Mouse (Mus musculus) limb, embryonic 14.5 days (tissue): Measurements from ENCODE around the gene Arhgef15. TPM values are rescaled to one million over a fixed set of nuclear protein-coding genes. Genes with fewer than 3 reads are reported as not detected.
"Not testable (repeated sequence)": the region's sequence is repeated elsewhere in the genome, so short reads cannot be mapped to it uniquely, and the experiment has no call there.

ENCODE experiments used
- ATAC-seq: fragments of 200-750 bp; cut with Nextera tagmentation; 2 replicates; pipeline ENCODE4 v1.8.0; 2017; ENCODE audit warnings: low read depth, moderate number of reproducible peaks, moderate TSS enrichment; ENCODE audit not compliant: low FRiP score
- DNase-seq: peaks from one replicate; pipeline ENCODE4 v3.0.0-alpha.2; 2015; ENCODE audit warnings: low spot score
- H3K27ac ChIP-seq: fragments of 300-500 bp; sonication (generic); replicated peaks from 2 replicates; pipeline ENCODE4 v1.5.1; 2014; ENCODE audit warnings: low read depth, mild to moderate bottlenecking, low read length, moderate library complexity, mixed read lengths
- H3K27me3 ChIP-seq: fragments of 300-500 bp; sonication (generic); 2 replicates; pipeline ENCODE4 v1.6.1; 2014; ENCODE audit warnings: low read length, mixed read lengths; ENCODE audit not compliant: control insufficient read depth, insufficient read depth
- H3K36me3 ChIP-seq: fragments of 300-500 bp; sonication (generic); 2 replicates; pipeline ENCODE4 v1.6.1; 2014; ENCODE audit warnings: mild to moderate bottlenecking, low read length, moderate library complexity, mixed read lengths; ENCODE audit not compliant: control insufficient read depth, insufficient read depth
- H3K4me1 ChIP-seq: fragments of 300-500 bp; sonication (generic); 2 replicates; pipeline ENCODE4 v1.6.1; 2014; ENCODE audit warnings: antibody characterized with exemption, low read length, mixed read lengths; ENCODE audit not compliant: control insufficient read depth, insufficient read depth
- H3K4me2 ChIP-seq: fragments of 300-500 bp; sonication (generic); replicated peaks from 2 replicates; pipeline ENCODE4 v1.6.1; 2014; ENCODE audit warnings: low read depth, mild to moderate bottlenecking, low read length, moderate library complexity; ENCODE audit not compliant: severe bottlenecking
- H3K4me3 ChIP-seq: fragments of 300-500 bp; sonication (generic); replicated peaks from 2 replicates; pipeline ENCODE4 v1.5.1; 2014; ENCODE audit warnings: low read length
- H3K9ac ChIP-seq: fragments of 300-500 bp; sonication (generic); 2 replicates; pipeline ENCODE4 v1.6.1; 2014; ENCODE audit warnings: mild to moderate bottlenecking, low read depth, low read length, moderate library complexity; ENCODE audit not compliant: severe bottlenecking
- H3K9me3 ChIP-seq: fragments of 300-500 bp; sonication (generic); 2 replicates; pipeline ENCODE4 v1.6.1; 2016; ENCODE audit warnings: low read length; ENCODE audit not compliant: control insufficient read depth
- POLR2A ChIP-seq: fragments of 200-500 bp; IDR thresholded peaks from 2 replicates; pipeline ENCODE4 v1.8.0; 2012; ENCODE audit warnings: inconsistent platforms, mild to moderate bottlenecking, moderate library complexity, borderline replicate concordance; ENCODE audit not compliant: insufficient read depth, insufficient read length; ENCODE audit errors: extremely low read depth
- WGBS: fragments of 180-500 bp; shearing (Covaris S2); extraction: QIAGEN DNeasy Blood & Tissue Kit; methylation state at CpG from one replicate; pipeline ENCODE4 v1.1.7; 2014; 5-methylcytosine and 5-hydroxymethylcytosine counted together
- polyA plus RNA-seq, 2 experiments: library from polyadenylated mRNA; depleted of rRNA in 1 of 2; stranded (reverse) in 1 of 2; unstranded in 1 of 2; fragments of >200 nt; fragmentation: Nextera tagmentation in 1 of 2; extraction: Ambion mirVana in 1 of 2; gene quantifications; 2 replicates each; pipeline versions ENCODE4 v1.2.1 to v1.2.3; 2012 to 2014

Gene Arhgef15
- polyA plus RNA-seq (2012; rRNA removed) (12.3 and 23.7 TPM in 2 replicates), polyA plus RNA-seq (2014; fragmentation: Nextera tagmentation; extraction: Ambion mirVana) (5.3 and 6.6 TPM in 2 replicates)

- no peak for DNase-seq
- Histone ChIP-seq H3K9ac (peak within 1 kb of the TSS; percentile 12; the same call in 1 of the 2 replicates), H3K27me3 (peaks cover 19% of the 10 kb centered on the region), H3K27ac (no peak within 1 kb of the TSS), H3K36me3 (no peaks in the 10 kb centered on the region), H3K4me1 (peaks cover 11% of the 10 kb centered on the region; the same call in 1 of the 2 replicates), H3K4me2 (0 out of 2 replicates have a peak within 1 kb of the TSS, but pooled peaks have one; percentile 4), H3K9me3 (no peaks in the 10 kb centered on the region), H3K4me3 (peak within 1 kb of the TSS; percentile 8; the same call in 1 of the 2 replicates)
- ATAC-seq = no peak
- TF ChIP-seq POLR2A = no peak
- WGBS = 39% methylated on average over 8 of the region's 8 CpGs
Observed at GRCm38 (mm10) chr11:68957308-68957707, at the start of gene Arhgef15. Gene Arhgef15 (minus strand): TSS chr11:68957480.

- not testable (repeated sequence) for H3K9ac ChIP-seq, H3K4me2 ChIP-seq, H3K9me3 ChIP-seq, H3K4me3 ChIP-seq, ATAC-seq, DNase-seq, H3K27ac ChIP-seq, H3K27me3 ChIP-seq, H3K4me1 ChIP-seq
- H3K36me3 ChIP-seq = peaks cover 19% of the 10 kb centered on the region
Observed at GRCm38 (mm10) chr11:69006575-69006974, 49.3 kb upstream of the Arhgef15 start.

DNA sequence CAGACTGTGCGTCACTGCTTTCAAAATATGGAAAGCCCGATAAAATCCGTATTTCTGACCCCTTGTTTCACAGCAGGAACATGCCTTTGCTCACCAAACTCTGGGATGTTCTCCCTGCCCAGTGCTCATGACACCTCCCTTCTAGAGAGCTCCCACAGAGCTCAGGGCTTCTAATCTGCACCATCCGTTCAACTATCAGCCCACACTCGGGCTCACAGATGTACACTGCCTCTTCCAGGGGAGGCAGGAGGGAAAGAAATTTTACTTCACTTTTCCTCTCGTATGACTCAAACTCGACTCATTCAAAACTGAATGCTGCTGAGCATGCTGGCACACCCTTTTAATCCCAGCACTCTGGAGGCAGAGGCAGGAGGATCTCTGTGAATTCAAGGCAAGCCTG lies 47.9 kb upstream of the Arhgef15 start:
- 85% methylated on average over 7 of the region's 7 CpGs for WGBS
- peaks cover 33% of the 10 kb centered on the region for H3K36me3 ChIP-seq
- H3K4me2 ChIP-seq = no peak overlapping the region
- DNase-seq = no peak
- peaks cover 6% of the 10 kb centered on the region for H3K4me1 ChIP-seq
- no peak overlapping the region for H3K4me3 ChIP-seq
- no peaks in the 10 kb centered on the region for H3K27me3 ChIP-seq
- H3K9ac ChIP-seq = no peak overlapping the region
- H3K27ac ChIP-seq = no peak overlapping the region
- no peak for TF ChIP-seq POLR2A
- H3K9me3 ChIP-seq = no peaks in the 10 kb centered on the region
- ATAC-seq = no peak

GRCm38 (mm10) chr11:69003592-69003991 lies 46.3 kb upstream of the Arhgef15 start:
- DNase-seq = no peak
- 63% methylated on average over 4 of the region's 4 CpGs for WGBS
- ATAC-seq = no peak
- H3K27ac ChIP-seq = no peak overlapping the region
- TF ChIP-seq POLR2A = no peak
- no peaks in the 10 kb centered on the region for H3K9me3 ChIP-seq
- no peaks in the 10 kb centered on the region for H3K27me3 ChIP-seq
- no peak overlapping the region for H3K4me3 ChIP-seq
- H3K9ac ChIP-seq = no peak overlapping the region
- peaks cover 6% of the 10 kb centered on the region for H3K4me1 ChIP-seq
- peaks cover 48% of the 10 kb centered on the region for H3K36me3 ChIP-seq
- no peak overlapping the region for H3K4me2 ChIP-seq

DNA sequence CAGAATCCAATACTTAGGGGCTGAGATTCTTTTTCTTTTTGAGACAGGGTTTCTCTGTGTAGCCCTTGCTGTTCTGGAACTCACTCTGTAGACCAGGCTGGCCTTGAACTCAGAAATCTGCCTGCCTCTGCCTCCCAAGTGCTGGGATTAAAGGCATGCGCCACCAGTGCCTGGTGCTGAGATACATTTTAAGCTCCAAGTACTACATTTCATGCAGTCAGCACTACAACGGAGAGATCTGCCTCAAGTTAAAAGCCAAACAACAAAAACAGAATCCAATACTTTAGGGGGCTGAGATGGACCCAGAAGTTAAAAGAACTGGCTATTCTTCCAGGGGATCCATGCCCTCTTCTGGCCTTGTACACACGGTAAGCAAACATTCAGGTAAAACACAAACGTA lies 45.5 kb upstream of the Arhgef15 start:
- not testable (repeated sequence) for H3K9me3 ChIP-seq, H3K27me3 ChIP-seq, H3K4me3 ChIP-seq, ATAC-seq, H3K9ac ChIP-seq, DNase-seq, H3K4me1 ChIP-seq, H3K4me2 ChIP-seq, H3K27ac ChIP-seq
- H3K36me3 ChIP-seq = peaks cover 56% of the 10 kb centered on the region
- WGBS = 94% methylated on average over 4 of the region's 4 CpGs

GRCm38 (mm10) chr11:68997080-68997479 lies 39.8 kb upstream of the Arhgef15 start:
- H3K27ac ChIP-seq = no peak overlapping the region
- no peaks in the 10 kb centered on the region for H3K9me3 ChIP-seq
- no peak for ATAC-seq
- peaks cover 94% of the 10 kb centered on the region for H3K36me3 ChIP-seq
- no peaks in the 10 kb centered on the region for H3K4me1 ChIP-seq
- no peak for TF ChIP-seq POLR2A
- H3K27me3 ChIP-seq = no peaks in the 10 kb centered on the region
- no peak overlapping the region for H3K4me2 ChIP-seq
- no peak overlapping the region for H3K9ac ChIP-seq
- H3K4me3 ChIP-seq = no peak overlapping the region
- no peak for DNase-seq
- WGBS = 95% methylated on average over 4 of the region's 4 CpGs
